Mouse (Mus musculus): ENCODE measurements around the gene Cers6.

The Cers6 gene

GRCm38 (mm10) chr2:69128921-69129395 is 267.7 kb downstream of the Cers6 start:
- no peak for DNase-seq

- DNase-seq, result no peak
These were observed 268.4 kb downstream of the Cers6 start for GRCm38 (mm10) chr2:69129425-69130210.

DNA sequence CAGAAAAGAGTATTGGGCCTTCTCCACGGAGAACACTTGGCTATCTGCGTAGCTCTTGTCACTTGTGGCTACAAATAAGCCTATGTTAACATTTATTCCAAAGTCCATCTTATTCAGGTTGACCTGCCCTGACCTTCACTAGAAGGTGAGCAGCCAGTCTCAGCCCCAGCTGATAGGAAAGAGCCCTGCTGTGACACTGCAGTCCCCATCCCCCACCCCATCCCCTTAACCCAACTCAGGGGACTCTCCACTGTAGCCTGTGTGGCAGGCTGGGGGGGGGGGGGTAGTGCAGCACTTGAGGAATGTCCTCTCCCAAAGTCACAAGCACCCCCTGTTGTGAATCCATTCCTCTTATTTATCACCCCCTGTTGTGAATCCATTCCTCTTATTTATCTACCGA is 270.8 kb downstream of the Cers6 start:
- no peak for DNase-seq

GRCm38 (mm10) chr2:69132488-69133040 is 271.3 kb downstream of the Cers6 start:
- DNase-seq, result no peak

DNA sequence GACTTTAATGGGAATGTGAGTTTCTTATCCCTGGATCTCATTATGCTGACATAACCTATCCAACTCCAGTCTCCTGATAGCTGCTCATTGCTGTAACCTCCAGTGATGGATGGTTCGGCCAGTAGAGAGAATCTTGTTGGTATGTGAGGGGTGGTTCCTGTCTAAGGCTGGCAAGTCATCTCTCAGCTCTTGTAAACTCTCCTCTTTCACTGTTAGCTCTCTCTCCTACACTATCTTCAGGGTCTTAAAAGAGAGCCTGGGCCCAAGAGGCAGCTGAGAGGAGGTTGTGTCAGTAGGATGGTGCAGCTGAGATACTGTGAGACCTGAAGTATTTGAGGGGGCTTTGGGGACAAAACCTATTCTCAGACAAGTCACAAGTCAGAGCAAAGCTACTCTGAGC is 272.9 kb downstream of the Cers6 start:
- DNase-seq, result no peak

DNA sequence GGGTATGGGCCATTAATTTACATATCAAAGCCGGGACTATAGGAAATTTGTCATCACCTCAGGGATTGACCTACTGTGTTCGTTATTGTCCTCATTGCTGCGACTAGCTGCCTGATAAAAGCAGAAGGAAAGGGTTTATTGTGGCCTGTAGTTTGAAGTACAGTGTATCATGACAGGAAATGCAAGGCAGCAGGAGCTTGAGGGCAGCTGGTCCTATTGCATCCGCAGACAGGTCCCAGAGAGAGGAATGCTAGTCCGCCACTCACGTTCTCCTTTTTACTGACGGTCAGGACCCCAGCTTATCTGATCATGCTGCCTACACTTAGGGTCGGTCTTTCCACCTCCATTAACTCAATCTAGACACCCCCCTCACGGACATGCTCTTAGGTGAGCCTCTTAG is 273.7 kb downstream of the Cers6 start:
- no peak for DNase-seq

GRCm38 (mm10) chr2:69135661-69136576 is 274.7 kb downstream of the Cers6 start, which contains the start of gene Nostrin:
Nostrin (plus strand) TSS chr2:69135800.
- no peak for DNase-seq

DNA sequence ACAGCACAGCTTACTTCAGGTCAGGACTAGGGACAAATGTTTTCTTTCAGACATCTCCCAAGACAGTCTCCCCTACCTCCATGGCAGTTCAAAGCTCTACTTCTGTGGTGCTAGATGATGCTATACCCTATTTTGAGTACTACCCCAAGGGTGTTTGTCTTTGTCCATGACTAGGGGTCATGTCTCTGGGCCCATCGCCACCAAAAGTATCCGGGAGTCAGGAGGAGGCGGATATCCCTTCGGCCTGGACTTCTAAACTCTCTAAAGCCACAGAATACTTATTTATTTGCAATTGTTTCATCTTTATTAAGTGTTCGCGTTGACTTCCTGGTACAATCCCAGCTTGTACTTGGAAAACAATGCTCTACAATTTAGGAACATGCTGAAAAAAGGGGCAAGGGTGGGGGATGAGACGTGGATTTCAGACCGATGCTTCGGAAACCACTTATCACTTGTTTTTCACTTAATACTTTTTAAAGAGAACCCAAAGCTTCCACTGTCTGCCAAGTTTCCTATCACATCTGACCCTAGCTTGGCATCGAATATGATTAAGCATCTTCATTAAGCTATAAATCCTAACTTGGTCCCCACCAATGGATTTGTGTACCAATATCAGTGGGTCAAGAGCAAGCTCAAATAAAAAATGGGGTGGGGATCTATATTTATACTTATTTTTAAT is 276.3 kb downstream of the Cers6 start:
- DNase-seq, result no peak

- DNase-seq, result no peak
These were observed 277.5 kb downstream of the Cers6 start for GRCm38 (mm10) chr2:69138759-69139158.

DNA sequence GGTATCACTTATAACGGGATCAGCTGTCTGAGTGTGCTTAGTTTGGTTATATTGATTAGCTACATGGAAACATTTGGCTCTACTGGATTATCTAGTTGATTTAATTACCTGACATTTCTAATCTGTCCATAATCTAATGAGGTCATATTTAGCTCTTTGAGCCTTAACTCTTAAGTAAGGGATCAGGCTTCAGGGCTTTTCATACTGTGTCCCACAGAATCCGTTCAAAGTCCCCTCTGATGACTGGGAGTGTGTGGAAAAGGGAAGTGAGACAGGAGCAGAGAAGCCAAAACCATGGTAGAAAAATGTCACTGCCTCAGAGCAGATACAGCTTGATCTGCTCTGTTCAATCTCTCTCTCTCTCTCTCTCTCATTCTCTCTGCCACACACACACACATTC is 279.0 kb downstream of the Cers6 start:
- DNase-seq, result no peak

DNA sequence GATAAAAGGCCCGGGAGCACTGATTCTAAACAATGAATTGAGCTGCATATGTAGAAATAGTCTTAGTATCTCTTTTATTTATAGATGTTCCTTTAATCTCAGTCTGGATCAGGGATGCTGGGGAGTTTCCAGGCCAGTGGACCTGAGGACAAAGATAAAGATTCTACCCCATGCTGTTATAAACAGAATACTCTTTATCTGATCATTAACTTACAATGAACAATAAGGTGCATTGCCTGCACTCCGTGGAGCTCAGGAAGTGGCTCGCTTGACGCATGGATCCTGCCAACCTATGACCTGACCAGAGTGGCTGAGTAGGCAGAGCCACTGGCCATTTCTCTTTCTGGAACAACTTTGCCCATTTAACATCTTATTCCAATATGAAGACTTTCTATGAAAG is 279.6 kb downstream of the Cers6 start:
- DNase-seq, result no peak

GRCm38 (mm10) chr2:69148691-69149090 is 287.4 kb downstream of the Cers6 start:
- DNase-seq, result no peak

GRCm38 (mm10) chr2:69149154-69149553 is 287.9 kb downstream of the Cers6 start:
- no peak for DNase-seq

GRCm38 (mm10) chr2:69150841-69151240 is 289.6 kb downstream of the Cers6 start:
- DNase-seq, result no peak

DNA sequence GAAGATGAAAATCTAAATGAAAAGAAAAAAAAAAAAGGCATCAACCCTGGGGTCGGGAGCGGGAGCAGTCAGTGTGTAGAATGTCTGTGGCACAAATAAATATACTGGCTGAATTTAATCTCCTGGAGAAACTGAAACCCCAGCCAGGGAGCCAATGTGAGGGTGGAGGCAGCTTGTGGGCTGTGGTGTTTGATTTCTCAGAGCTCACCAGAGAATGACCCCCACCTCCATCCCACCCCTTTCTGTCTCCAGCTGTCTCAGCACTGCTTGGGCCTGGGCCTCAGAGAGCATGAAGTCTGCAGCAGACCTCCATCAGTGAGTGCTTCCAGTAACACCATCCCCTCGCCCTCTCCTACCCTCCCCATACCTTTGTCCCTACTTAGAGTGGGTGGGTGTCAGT is 294.6 kb downstream of the Cers6 start:
- DNase-seq, result no peak

DNA sequence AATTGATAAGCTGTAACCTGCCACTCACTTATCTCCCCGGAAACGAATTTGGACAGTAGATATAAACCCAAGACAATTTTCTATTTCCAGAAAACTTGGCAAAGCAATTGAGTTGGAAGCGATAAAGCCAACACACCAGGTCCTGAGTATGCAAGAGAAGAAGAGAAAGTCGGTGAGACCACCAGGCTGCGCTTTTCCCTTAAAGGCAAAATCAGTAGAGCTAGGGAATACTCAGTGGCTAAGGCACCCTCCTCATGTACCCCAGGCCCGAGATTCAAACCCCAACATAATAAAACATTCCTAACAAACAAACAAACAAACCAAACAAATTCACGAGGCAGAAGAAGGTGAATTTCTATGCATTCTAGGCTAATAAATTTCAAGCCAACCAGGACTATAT is 295.0 kb downstream of the Cers6 start:
- no peak for DNase-seq

- DNase-seq, result no peak
These were observed 297.7 kb downstream of the Cers6 start for GRCm38 (mm10) chr2:69158907-69159306.

Measured in thymus, postnatal 4 days (tissue).